Mouse (Mus musculus) MN1 (cell line): ENCODE results near the gene Olfr631.
"Not testable (repeated sequence)": the region's sequence is repeated elsewhere in the genome, so short reads cannot be mapped to it uniquely, and the experiment has no call there.

ENCODE experiments used
- DNase-seq: peaks from one replicate; pipeline ENCODE4 v3.0.0-alpha.2; 2016; ENCODE audit warnings: low spot score

Gene Olfr631

DNA sequence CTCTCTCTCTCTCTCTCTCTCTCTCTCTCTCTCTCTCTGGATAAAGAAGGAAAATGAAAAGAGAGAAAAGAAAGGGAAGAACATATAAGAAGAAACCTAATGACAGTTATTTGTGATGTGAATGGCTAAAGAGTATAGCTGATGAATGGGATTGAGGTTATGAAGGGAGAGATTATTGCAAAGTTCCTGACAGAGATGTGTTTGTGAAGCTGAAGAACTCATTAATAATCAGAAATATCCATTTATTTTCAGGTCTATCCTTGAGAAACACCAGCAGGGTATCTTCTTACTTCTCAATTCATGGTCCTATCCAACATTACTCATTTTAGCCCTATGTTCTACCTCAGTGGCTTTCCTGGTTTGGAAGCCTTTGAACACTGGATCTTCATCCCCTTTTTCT, at the start of gene Olfr631:
TSS of gene Olfr631 (plus strand) at position 301 of the 400 bp plus-strand sequence.
- no peak for DNase-seq

DNA sequence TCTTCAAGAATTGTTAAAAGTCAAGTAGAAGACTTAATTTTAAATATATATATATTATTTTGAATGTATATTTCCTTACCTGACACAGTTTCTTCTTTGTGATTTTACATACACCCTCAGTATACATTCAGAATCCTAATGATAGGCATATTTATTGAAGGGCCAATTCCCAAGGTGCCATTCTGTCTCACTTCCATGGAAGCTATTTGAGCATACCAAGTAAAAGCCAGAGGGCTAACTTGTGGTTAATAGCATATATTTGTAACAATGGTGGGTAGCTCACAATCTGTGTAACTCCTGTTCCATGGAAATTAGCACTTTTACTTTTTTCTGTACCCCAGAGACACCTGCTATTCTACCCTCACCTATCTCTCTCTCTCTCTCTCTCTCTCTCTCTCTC, 42.5 kb upstream of the Olfr631 start, which contains the start of gene Olfr66:
TSS of gene Olfr66 (minus strand) at position 101 of the 400 bp plus-strand sequence.
- no peak for DNase-seq

DNA sequence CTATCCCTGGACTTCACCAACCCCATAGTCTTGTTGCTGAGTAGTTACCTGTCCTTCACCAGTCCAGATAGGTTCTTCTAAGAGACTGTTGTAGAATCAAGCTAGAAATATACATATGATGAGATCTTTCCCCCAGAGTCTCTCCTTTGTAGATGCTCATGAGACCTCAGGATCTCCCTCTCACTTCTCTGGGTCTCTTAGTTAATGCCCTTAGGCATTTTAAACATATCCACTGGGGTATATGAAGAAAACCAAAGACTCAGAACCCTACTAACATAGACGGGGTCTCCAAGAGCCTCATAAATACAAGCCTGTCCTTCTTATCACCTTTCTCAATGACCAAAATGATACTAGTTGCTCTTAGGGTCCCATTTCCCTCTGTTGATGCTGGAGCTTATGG, 34.2 kb upstream of the Olfr631 start, which contains the start of gene Olfr64:
TSS of gene Olfr64 (minus strand) at position 101 of the 400 bp plus-strand sequence.
- no peak for DNase-seq

DNA sequence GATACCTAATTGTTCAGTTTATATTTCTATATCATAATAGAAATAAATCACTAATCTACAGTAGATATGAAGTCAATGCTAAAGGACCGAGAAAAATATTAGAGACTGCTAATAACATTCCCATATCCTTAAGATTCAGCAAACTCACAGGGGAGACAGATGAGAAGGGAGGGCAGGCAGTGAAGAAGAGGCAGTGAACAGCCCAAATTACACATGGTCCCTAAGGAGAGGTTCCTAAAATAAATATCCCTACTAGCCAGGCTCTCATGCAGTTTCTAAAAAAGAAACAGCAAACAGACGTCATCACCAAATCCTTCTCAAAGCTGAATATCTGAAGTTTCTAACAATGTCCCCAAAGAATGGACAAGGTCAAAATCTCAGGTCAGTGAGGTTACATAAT, 25.4 kb upstream of the Olfr631 start, which contains the start of gene Olfr65:
TSS of gene Olfr65 (plus strand) at position 301 of the 400 bp plus-strand sequence.
- DNase-seq, result no peak

DNA sequence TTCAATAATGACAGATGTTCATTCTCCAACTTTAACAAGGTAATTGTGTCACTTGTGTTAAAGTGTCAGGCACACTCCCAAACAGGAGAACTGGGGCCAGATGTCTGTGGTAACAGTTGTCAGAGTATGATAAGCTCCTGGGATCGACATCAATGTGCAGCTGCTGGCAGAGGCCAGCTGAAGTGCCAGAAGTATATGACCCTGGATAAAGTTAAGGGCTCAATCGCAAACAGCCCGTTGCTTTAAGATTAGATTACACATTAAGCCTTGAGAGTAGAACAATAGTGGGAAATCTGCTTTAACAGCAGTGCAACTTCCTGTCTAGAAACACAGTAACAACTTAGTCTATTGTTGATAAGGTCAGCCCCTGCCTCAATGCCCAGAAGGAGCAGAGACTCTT, 18.6 kb upstream of the Olfr631 start:
- no peak for DNase-seq

DNA sequence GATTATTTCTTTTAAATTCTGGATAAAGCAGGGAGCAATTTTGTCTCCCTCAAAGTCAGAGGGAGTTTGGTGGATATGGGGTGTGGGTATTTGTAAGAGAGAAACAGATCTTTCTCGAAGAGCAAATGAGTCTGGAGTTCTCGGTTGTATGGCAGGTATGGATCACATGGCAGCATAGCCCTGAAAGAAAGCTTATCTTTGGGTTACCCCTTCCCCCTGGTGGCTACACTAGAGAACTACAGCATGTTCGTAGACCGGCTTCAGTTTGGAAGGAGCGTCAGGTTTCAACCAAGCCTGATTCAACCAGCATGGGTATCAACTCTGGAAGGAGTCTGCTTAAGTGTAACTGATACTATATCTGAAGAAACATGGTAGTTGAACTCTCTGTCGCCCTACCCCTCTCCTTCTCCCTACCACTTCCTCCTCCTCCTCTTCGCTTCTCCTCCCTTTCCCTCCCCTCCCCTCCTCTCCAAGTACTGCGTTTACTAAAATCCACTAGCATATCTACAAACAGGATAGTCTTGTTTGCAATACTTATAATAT, 15.6 kb upstream of the Olfr631 start:
- DNase-seq, result no peak

DNA sequence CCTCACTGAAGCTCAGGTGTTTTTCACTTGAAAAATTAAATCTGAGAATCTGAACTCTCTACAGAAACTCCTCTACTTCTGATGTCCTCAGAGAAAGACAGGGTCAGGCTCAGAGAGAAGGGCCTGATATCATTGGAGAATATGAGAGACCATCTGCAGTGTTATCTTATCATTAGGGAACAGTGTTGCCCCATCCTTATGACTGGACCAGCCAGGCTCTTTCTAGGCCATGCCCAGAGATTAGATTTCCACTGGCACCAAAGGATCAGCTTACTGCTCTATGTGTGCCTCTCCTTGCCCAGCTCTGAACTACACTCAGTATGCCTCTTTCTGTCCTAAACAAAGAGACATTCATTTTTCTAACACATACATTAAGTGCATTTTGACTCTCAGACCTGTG, 13.3 kb upstream of the Olfr631 start:
- DNase-seq, result no peak

DNA sequence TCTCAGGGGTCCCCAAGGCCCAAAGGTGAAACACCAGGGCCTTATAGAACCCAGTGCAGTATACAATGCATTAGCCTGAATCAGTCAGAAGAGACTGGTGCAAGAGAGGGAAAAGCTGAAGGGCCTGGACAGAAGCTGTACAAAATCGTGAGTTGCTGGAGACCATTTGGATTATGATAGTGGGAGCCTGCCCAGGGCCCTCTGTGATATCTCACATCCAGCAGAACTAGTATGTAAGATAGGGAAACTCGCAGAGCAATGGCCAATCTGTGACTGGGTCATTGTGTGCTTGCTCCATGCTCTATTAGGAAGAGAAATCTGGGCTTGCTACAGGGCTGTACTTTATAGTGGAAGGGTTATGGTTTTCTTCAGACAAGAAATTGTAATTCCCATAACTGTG, 5.6 kb downstream of the Olfr631 start, which contains the start of gene Olfr632:
TSS of gene Olfr632 (plus strand) at position 84 of the 400 bp plus-strand sequence.
- no peak for DNase-seq

DNA sequence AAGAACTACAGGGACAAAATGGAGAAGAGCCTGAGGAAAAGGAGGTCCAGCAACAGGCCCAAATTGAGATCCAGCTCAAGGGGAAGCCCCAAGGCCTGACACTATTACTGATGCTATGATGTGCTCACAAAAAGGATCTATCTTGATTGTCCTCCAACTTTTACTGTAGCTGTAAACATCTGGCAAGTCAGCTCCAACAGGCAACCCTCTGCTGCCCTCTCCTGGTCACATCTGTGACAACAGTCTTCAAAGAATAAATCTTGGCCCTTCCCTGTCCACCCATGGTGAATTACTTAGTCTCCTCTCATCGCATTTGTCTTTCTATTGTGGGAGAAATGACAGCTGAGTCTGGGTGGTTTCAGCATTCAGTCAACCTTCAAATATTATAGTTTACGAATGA, 14.1 kb downstream of the Olfr631 start:
- DNase-seq, result peak; percentile 58

DNA sequence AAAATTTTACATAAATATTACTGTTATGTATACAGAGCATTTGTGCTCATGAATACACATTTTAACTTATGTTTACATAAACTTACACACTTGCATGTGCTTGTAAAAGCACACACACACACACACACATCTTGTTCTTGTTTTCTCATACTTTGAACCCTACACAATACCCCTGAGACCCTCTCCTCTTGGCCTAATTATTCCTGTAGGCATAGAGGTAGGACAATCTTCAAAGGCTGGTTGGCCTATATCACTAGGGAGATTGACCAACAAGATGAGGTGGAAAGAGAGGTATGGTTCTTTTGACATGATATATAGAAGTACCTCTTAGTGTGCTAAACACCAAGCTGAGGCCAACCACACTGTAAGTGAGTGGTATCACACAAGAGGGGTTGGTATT, 15.5 kb downstream of the Olfr631 start, which contains the start of gene Olfr633:
TSS of gene Olfr633 (plus strand) at position 301 of the 400 bp plus-strand sequence.
- no peak for DNase-seq

DNA sequence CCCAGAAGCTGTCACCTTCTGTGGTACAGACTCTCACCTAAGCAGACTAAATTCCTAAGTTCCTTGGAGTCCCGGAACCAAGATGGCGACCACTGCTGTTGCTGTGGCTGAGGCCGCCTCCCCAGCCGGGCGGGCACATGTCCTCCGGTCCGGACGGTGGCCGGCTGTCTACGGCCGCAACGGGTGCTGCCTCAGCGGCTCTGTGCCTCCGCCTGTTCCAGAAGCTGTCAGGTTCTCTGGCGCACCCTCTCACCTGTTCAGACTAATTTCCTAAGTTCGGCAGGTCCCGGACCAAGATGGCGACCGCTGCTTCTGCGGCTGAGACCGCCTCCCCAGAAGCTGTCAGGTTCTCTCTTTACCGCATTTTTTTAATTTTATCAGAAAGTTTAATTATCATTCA, 38.2 kb downstream of the Olfr631 start:
- not testable (repeated sequence) for DNase-seq

DNA sequence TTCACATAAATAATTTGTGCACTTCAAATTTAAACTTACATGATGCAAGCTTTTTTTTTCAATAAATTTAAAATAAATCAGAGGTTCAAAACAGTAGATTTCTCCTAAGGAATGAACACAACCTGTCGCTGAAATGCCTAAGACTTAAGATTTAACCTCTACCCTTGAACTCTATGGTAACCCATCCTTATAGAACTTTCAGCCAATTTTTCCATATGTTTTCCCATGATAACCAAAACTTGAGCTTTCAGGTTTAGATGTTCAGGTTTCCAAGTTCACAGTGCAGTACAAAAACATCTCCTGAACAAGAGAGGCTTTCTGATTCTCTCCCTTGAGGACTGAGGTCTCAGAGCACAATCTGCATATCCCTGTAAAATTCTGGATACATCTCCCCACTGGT, 42.2 kb downstream of the Olfr631 start, which contains the start of gene Olfr635:
TSS of gene Olfr635 (plus strand) at position 301 of the 400 bp plus-strand sequence.
- DNase-seq, result no peak

DNA sequence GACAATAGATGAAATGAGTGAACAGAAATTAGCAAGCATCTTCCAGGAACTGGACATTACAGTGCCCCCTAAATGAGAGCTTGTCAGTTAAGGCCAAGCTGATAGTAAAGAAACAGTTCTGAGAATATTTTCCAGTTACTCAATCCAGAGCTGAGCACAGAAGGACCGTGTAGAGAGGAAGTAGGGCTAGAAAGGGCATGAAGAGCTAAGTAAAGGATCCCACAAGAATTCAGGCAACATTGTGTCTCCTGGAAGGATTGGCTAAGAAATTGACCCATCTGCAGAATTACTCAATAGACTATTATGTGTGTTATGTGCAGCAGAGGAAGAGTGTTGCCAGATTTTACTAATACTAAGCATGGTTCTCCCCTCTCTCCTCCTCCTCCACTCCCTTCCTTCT, 43.2 kb downstream of the Olfr631 start:
- no peak for DNase-seq
